Mouse (Mus musculus) subcutaneous adipose tissue, adult 2 months (tissue): Measurements from ENCODE around the gene Olfr286. TPM values are rescaled to one million over a fixed set of nuclear protein-coding genes. Genes with fewer than 3 reads are reported as not detected.

Source experiments
- polyA plus RNA-seq: library from polyadenylated mRNA; depleted of rRNA; stranded (reverse); fragments of >200 nt; gene quantifications from 2 replicates; pipeline ENCODE4 v1.2.3, GENCODE M21; 2012; ENCODE audit warnings: low replicate concordance; rRNA removed

Gene Olfr286
- not detected in 2 replicates for polyA plus RNA-seq

GRCm38 (mm10) chr15:98234350-98234749, at the start of gene Olfr286:
Gene Olfr286 (minus strand): TSS chr15:98234450.

GRCm38 (mm10) chr15:98257193-98257592, 22.9 kb upstream of the Olfr286 start, which contains the start of gene H1fnt:
Gene H1fnt (minus strand): TSS chr15:98257293.

GRCm38 (mm10) chr15:98220877-98221276, 13.4 kb downstream of the Olfr286 start, which contains the start of the genes Gm44579 and Olfr287:
Gene Gm44579 (minus strand): TSS chr15:98220977.
Gene Olfr287 (minus strand): TSS chr15:98221056.

GRCm38 (mm10) chr15:98195442-98195841, 38.8 kb downstream of the Olfr286 start, which contains the start of gene Olfr288:
Gene Olfr288 (minus strand): TSS chr15:98195542.

Other genes starting within 250 kb of the Olfr286 start
- gene Col2a1, start 229.8 kb downstream of the Olfr286 start, polyA plus RNA-seq, result 0.03 TPM in 1 of 2 replicates, not detected in the other
- 27.5 and 39.9 TPM in 2 replicates for gene Pfkm, start 141.9 kb downstream of the Olfr286 start, polyA plus RNA-seq
- gene Senp1, start 140.7 kb downstream of the Olfr286 start, polyA plus RNA-seq, result 8.0 and 18.2 TPM in 2 replicates
- gene Asb8, start 68.8 kb downstream of the Olfr286 start, polyA plus RNA-seq, result 46.3 and 54.3 TPM in 2 replicates
- gene Ccdc184, start 67.3 kb downstream of the Olfr286 start, polyA plus RNA-seq, result 0.14 and 6.3 TPM in 2 replicates
- gene Olfr288, start 38.9 kb downstream of the Olfr286 start, polyA plus RNA-seq, result not detected in 2 replicates
- gene Gm44579, start 13.5 kb downstream of the Olfr286 start, polyA plus RNA-seq, result not detected in 2 replicates
- not detected in 2 replicates for gene Olfr287, start 13.4 kb downstream of the Olfr286 start, polyA plus RNA-seq
- gene H1fnt, start 22.8 kb upstream of the Olfr286 start, polyA plus RNA-seq, result not detected in 2 replicates
- 2.9 and 4.3 TPM in 2 replicates for gene Zfp641, start 61.7 kb upstream of the Olfr286 start, polyA plus RNA-seq
- gene Olfr285, start 82.9 kb upstream of the Olfr286 start, polyA plus RNA-seq, result not detected in 2 replicates
- gene Olfr284, start 106.5 kb upstream of the Olfr286 start, polyA plus RNA-seq, result not detected in 2 replicates
- not detected in 2 replicates for gene Olfr283, start 146.5 kb upstream of the Olfr286 start, polyA plus RNA-seq
- not detected in 2 replicates for gene Olfr282, start 196.8 kb upstream of the Olfr286 start, polyA plus RNA-seq
- gene Olfr281, start 218.1 kb upstream of the Olfr286 start, polyA plus RNA-seq, result not detected in 2 replicates
- not detected in 2 replicates for gene OR5BS1P, start 235.4 kb upstream of the Olfr286 start, polyA plus RNA-seq
- 0.93 TPM in 1 of 2 replicates, not detected in the other for gene Lalba, start 248.3 kb upstream of the Olfr286 start, polyA plus RNA-seq